Mouse (Mus musculus): ENCODE results near the gene Car6. TPM values are rescaled to one million over a fixed set of nuclear protein-coding genes. Genes with fewer than 3 reads are reported as not detected.

The Car6 gene
- polyA plus RNA-seq, 1 experiment, result not detected

- DNase-seq (ENCODE audit: extremely low spot score in 1 of 2, low spot score in 1 of 2), result peak in 1 of 2 experiments; percentile 42
Measured at GRCm38 (mm10) chr4:150193915-150194314, 7.2 kb downstream of the Car6 start.

GRCm38 (mm10) chr4:150192199-150192598 is 8.9 kb downstream of the Car6 start:
- DNase-seq (ENCODE audit: extremely low spot score in 1 of 2, low spot score in 1 of 2), result no peak

- no peak for DNase-seq (ENCODE audit: extremely low spot score in 1 of 2, low spot score in 1 of 2)
Measured at GRCm38 (mm10) chr4:150188236-150188635, 12.9 kb downstream of the Car6 start.

GRCm38 (mm10) chr4:150181304-150181703 is 19.8 kb downstream of the Car6 start:
- no peak for DNase-seq (ENCODE audit: extremely low spot score in 1 of 2, low spot score in 1 of 2)

- no peak for DNase-seq (ENCODE audit: extremely low spot score in 1 of 2, low spot score in 1 of 2)
Measured at GRCm38 (mm10) chr4:150178131-150178530, 23.0 kb downstream of the Car6 start.

GRCm38 (mm10) chr4:150177122-150177521 is 24.0 kb downstream of the Car6 start:
- no peak for DNase-seq (ENCODE audit: extremely low spot score in 1 of 2, low spot score in 1 of 2)

- peak in 1 of 2 experiments; percentile 32 for DNase-seq (ENCODE audit: extremely low spot score in 1 of 2, low spot score in 1 of 2)
Measured at GRCm38 (mm10) chr4:150176535-150176934, 24.6 kb downstream of the Car6 start.

- no peak for DNase-seq (ENCODE audit: extremely low spot score in 1 of 2, low spot score in 1 of 2)
Measured at GRCm38 (mm10) chr4:150174027-150174426, 27.1 kb downstream of the Car6 start.

- peak in 1 of 2 experiments; percentile 69 for DNase-seq (ENCODE audit: extremely low spot score in 1 of 2, low spot score in 1 of 2)
Measured at GRCm38 (mm10) chr4:150173281-150173680, 27.9 kb downstream of the Car6 start.

GRCm38 (mm10) chr4:150172107-150172506 is 29.0 kb downstream of the Car6 start:
- DNase-seq (ENCODE audit: extremely low spot score in 1 of 2, low spot score in 1 of 2), result no peak

- DNase-seq (ENCODE audit: extremely low spot score in 1 of 2, low spot score in 1 of 2), result peak in 1 of 2 experiments; percentile 54
Measured at GRCm38 (mm10) chr4:150168406-150168805, 32.7 kb downstream of the Car6 start.

- no peak for DNase-seq (ENCODE audit: extremely low spot score in 1 of 2, low spot score in 1 of 2)
Measured at GRCm38 (mm10) chr4:150164875-150165274, 36.3 kb downstream of the Car6 start.

- no peak for DNase-seq (ENCODE audit: extremely low spot score in 1 of 2, low spot score in 1 of 2)
Measured at GRCm38 (mm10) chr4:150162561-150163169, 38.5 kb downstream of the Car6 start.

- no peak for DNase-seq (ENCODE audit: extremely low spot score in 1 of 2, low spot score in 1 of 2)
Measured at GRCm38 (mm10) chr4:150159458-150159857, 41.7 kb downstream of the Car6 start.

GRCm38 (mm10) chr4:150157348-150157882 is 43.7 kb downstream of the Car6 start:
- DNase-seq (ENCODE audit: extremely low spot score in 1 of 2, low spot score in 1 of 2), result no peak

GRCm38 (mm10) chr4:150155731-150156130 is 45.4 kb downstream of the Car6 start:
- DNase-seq (ENCODE audit: extremely low spot score in 1 of 2, low spot score in 1 of 2), result no peak

GRCm38 (mm10) chr4:150155301-150155700 is 45.8 kb downstream of the Car6 start:
- DNase-seq (ENCODE audit: extremely low spot score in 1 of 2, low spot score in 1 of 2), result no peak

GRCm38 (mm10) chr4:150152483-150152882 is 48.6 kb downstream of the Car6 start:
- no peak for DNase-seq (ENCODE audit: extremely low spot score in 1 of 2, low spot score in 1 of 2)

- no peak for DNase-seq (ENCODE audit: extremely low spot score in 1 of 2, low spot score in 1 of 2)
Measured at GRCm38 (mm10) chr4:150151045-150151444, 50.1 kb downstream of the Car6 start.

GRCm38 (mm10) chr4:150146286-150146685 is 54.8 kb downstream of the Car6 start:
- no peak for DNase-seq (ENCODE audit: extremely low spot score in 1 of 2, low spot score in 1 of 2)

- DNase-seq (ENCODE audit: extremely low spot score in 1 of 2, low spot score in 1 of 2), result no peak
Measured at GRCm38 (mm10) chr4:150144242-150144641, 56.9 kb downstream of the Car6 start.

GRCm38 (mm10) chr4:150140346-150140745 is 60.8 kb downstream of the Car6 start:
- no peak for DNase-seq (ENCODE audit: extremely low spot score in 1 of 2, low spot score in 1 of 2)

GRCm38 (mm10) chr4:150139090-150139489 is 62.0 kb downstream of the Car6 start:
- DNase-seq (ENCODE audit: extremely low spot score in 1 of 2, low spot score in 1 of 2), result no peak

Data from frontal cortex, adult 2 months (tissue).